Mouse (Mus musculus) G1E (cell line): ENCODE measurements around the gene Efhd2. TPM values are rescaled to one million over a fixed set of nuclear protein-coding genes. Genes with fewer than 3 reads are reported as not detected.
A peak's percentile ranks its signal among the peaks of the same experiment; 100 is the strongest.

Experiments used
- ATAC-seq: 2 replicates; pipeline ENCODE4 v1.8.0; 2016; ENCODE audit warnings: mild to moderate bottlenecking; ENCODE audit not compliant: insufficient number of reproducible peaks, poor library complexity, low FRiP score, severe bottlenecking; ENCODE audit errors: extremely low read depth
- DNase-seq: peaks from one replicate; pipeline ENCODE4 v3.0.0; 2012; ENCODE audit warnings: low spot score
- H3K27me3 ChIP-seq: 2 replicates; pipeline ENCODE4 v1.6.1; 2012; ENCODE audit warnings: mild to moderate bottlenecking, low read length, inconsistent platforms; ENCODE audit not compliant: insufficient read depth
- H3K36me3 ChIP-seq: replicated peaks from 2 replicates; pipeline ENCODE3; 2012; ENCODE audit warnings: mild to moderate bottlenecking, inconsistent platforms
- H3K4me1 ChIP-seq: 2 replicates; pipeline ENCODE4 v1.6.1; 2012; ENCODE audit warnings: low read depth, low read length, inconsistent platforms, mixed read lengths; ENCODE audit not compliant: insufficient read depth
- H3K4me3 ChIP-seq: 2 replicates; pipeline ENCODE4 v1.5.1; 2012; ENCODE audit warnings: low read depth, mild to moderate bottlenecking, inconsistent platforms, low read length, moderate library complexity, mixed read lengths
- H3K9me3 ChIP-seq: replicated peaks from 2 replicates; pipeline ENCODE4 v1.6.1; 2012; ENCODE audit warnings: inconsistent platforms
- CTCF ChIP-seq: IDR thresholded peaks from 2 replicates; pipeline ENCODE4 v1.5.1; 2012; ENCODE audit warnings: low read depth, low read length, inconsistent platforms, mixed read lengths
- GATA1 ChIP-seq: IDR thresholded peaks from 2 replicates; pipeline ENCODE4 v1.6.1; 2012; ENCODE audit warnings: borderline replicate concordance, low read length, inconsistent platforms, mixed read lengths
- GATA2 ChIP-seq: IDR thresholded peaks from 2 replicates; pipeline ENCODE4 v1.6.1; 2012; ENCODE audit warnings: low read depth, low read length, inconsistent platforms, borderline replicate concordance
- POLR2AphosphoS5 ChIP-seq: IDR thresholded peaks from 2 replicates; pipeline ENCODE4 v1.6.1; 2012; ENCODE audit warnings: low read depth, low read length, inconsistent platforms; ENCODE audit not compliant: insufficient replicate concordance
- TAL1 ChIP-seq: conservative IDR thresholded peaks from 2 replicates; pipeline ENCODE4 v1.6.1; 2012; ENCODE audit warnings: low read depth, low read length, inconsistent platforms, mixed read lengths
- polyA plus RNA-seq: library from polyadenylated mRNA; stranded (reverse); fragments of >175 nt; gene quantifications from 2 replicates; pipeline ENCODE4 v1.2.3, GENCODE M21; 2012
- total RNA-seq, 2 experiments: library from RNA; stranded (forward) in 1 of 2; stranded (reverse) in 1 of 2; fragments of 200-1000 nt in 1 of 2; fragments of >200 nt in 1 of 2; fragmentation: Nextera tagmentation in 1 of 2; gene quantifications; 2 replicates each; pipeline ENCODE4 v1.2.3; 2014 to 2017

Gene Efhd2
- total and polyA plus RNA-seq, 3 experiments, result 31.9 to 56.1 (median 37.3) TPM

GRCm38 (mm10) chr4:141862867-141863266 lies 11.9 kb downstream of the Efhd2 start:
- no peak overlapping the region for H3K4me3 ChIP-seq
- H3K9me3 ChIP-seq, result no peaks in the 10 kb centered on the region
- peaks cover 10% of the 10 kb centered on the region for H3K4me1 ChIP-seq
- no peaks in the 10 kb centered on the region for H3K27me3 ChIP-seq
- no peak for TF ChIP-seq GATA2
- TF ChIP-seq GATA1, result no peak
- no peak for TF ChIP-seq TAL1
- no peak for TF ChIP-seq CTCF
- TF ChIP-seq POLR2AphosphoS5, result no peak
- ATAC-seq, result no peak
- H3K36me3 ChIP-seq, result peaks cover 97% of the 10 kb centered on the region
- no peak for DNase-seq

DNA sequence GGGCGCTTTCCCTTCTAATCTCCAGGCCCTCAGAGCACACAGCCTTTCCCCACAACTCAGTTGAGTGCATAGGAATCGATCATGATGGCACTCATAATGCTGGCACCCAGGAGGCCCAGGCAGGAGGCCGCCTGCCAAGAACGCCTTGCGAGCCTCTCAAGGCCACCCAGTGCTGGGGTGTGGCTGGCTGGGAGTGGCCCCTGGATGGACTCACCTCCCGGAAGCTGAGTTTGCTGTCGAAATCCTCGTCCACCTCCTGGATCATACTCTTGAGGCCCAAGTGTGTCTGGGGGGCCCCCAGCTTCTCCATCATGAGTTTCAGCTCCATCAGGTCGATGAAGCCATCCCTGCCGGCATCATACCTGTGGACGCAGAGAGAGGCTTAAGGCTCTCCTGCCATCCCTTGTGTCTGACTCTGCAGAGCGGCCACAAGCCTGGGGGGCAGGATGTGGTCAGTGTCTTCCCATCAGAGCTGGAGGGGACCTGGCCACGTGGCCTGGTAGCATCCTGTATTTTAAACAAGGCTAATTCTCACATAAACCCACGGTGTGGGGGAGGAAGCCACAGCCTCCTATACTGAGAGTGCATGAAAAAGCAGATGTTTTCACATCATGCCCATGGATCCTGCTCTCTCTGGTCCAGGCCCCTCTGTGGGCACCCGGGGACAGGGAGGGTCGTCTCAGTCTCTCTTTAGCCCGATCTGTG lies 13.0 kb downstream of the Efhd2 start:
- Histone ChIP-seq H3K9me3 (no peaks in the 10 kb centered on the region), H3K27me3 (no peaks in the 10 kb centered on the region), H3K4me3 (no peak overlapping the region), H3K36me3 (peaks cover 93% of the 10 kb centered on the region), H3K4me1 (peaks cover 14% of the 10 kb centered on the region)
- TF ChIP-seq CTCF (no peak), GATA2 (no peak), POLR2AphosphoS5 (no peak), TAL1 (no peak), GATA1 (no peak)
- DNase-seq, result no peak
- ATAC-seq, result no peak

GRCm38 (mm10) chr4:141860246-141860841 lies 14.4 kb downstream of the Efhd2 start:
- H3K36me3 ChIP-seq, result peaks cover 81% of the 10 kb centered on the region
- H3K9me3 ChIP-seq, result no peaks in the 10 kb centered on the region
- no peak for TF ChIP-seq TAL1
- TF ChIP-seq GATA1, result no peak
- H3K4me1 ChIP-seq, result peaks cover 14% of the 10 kb centered on the region
- H3K27me3 ChIP-seq, result no peaks in the 10 kb centered on the region
- no peak for DNase-seq
- no peak for ATAC-seq
- no peak overlapping the region for H3K4me3 ChIP-seq

DNA sequence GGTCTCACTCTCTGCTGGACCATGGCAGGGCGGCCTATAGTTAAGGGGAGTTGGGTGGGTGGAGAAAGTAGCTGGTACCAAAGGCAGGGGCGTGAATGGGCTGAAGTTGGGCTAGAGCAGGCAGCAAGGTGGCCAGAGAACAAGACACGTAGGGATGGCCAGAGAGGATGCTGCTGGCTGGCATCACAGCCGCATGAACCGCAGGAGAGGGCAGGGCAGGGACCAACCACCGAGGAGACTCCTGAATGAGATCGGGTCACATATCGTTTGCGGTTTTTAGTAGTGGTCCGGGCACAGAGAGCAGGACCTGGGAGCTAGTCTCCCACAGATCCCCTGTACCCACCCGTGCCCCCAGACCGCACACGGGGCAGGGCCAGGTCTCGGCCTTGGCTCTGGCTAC lies 15.4 kb downstream of the Efhd2 start:
- H3K27me3 ChIP-seq, result no peaks in the 10 kb centered on the region
- no peaks in the 10 kb centered on the region for H3K9me3 ChIP-seq
- ATAC-seq, result no peak
- H3K4me1 ChIP-seq, result peaks cover 14% of the 10 kb centered on the region
- H3K4me3 ChIP-seq, result no peak overlapping the region
- no peak for TF ChIP-seq TAL1
- TF ChIP-seq GATA1, result no peak
- no peak for TF ChIP-seq GATA2
- TF ChIP-seq CTCF, result no peak
- TF ChIP-seq POLR2AphosphoS5, result no peak
- H3K36me3 ChIP-seq, result peaks cover 71% of the 10 kb centered on the region
- DNase-seq, result no peak

- H3K36me3 ChIP-seq, result peaks cover 62% of the 10 kb centered on the region
- no peak for DNase-seq
- TF ChIP-seq GATA2 (no peak), GATA1 (no peak), TAL1 (no peak), CTCF (no peak), POLR2AphosphoS5 (no peak)
- no peaks in the 10 kb centered on the region for H3K9me3 ChIP-seq
- H3K4me3 ChIP-seq, result no peak overlapping the region
- H3K4me1 ChIP-seq, result peaks cover 10% of the 10 kb centered on the region
- no peak for ATAC-seq
- no peaks in the 10 kb centered on the region for H3K27me3 ChIP-seq
Measured at GRCm38 (mm10) chr4:141858501-141858900, 16.2 kb downstream of the Efhd2 start.

DNA sequence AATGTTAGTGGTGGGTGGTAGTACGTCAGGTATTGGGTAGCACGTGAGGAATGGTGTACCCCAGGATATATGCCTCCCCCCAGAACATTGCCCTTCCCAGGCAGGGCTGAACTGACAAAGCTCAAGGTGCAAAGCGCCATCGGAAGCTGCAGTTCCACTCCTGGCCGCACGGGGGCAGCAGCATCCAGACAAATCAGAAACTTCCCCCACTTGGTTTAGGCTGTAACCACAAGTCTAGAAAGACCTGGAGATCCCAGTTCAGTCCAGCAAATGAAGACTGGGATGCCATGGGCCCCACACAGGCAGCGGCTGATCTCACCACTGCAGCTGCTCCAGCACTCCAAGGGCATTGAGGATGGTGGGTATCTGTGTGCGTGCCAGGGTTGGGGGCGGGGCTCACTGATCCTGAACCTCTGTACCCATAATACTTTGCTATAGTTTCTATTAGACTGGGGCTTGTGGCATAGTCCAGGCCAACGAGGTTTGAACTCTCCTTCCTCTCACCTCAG lies 17.2 kb downstream of the Efhd2 start:
- Histone ChIP-seq H3K27me3 (no peaks in the 10 kb centered on the region), H3K36me3 (peaks cover 52% of the 10 kb centered on the region), H3K4me1 (peaks cover 10% of the 10 kb centered on the region), H3K4me3 (no peak overlapping the region), H3K9me3 (no peaks in the 10 kb centered on the region)
- peak; percentile 63 for ATAC-seq
- TF ChIP-seq TAL1 (no peak), POLR2AphosphoS5 (no peak), CTCF (peak; percentile 97), GATA1 (no peak), GATA2 (no peak)
- DNase-seq, result peak; percentile 81
